Mouse (Mus musculus) kidney, postnatal 36 days (tissue): ENCODE measurements at regions not wholly inside any gene's neighbourhood (a gene's known extent, or its start where the extent isn't known, plus 50 kb on each side); places are given as distances from the start of the nearest gene placed in this dataset.

ENCODE experiments used
- DNase-seq, 2 experiments: peaks; one replicate each; pipeline ENCODE4 v3.0.0; 2021 to 2022; ENCODE audit warnings: mixed read lengths in 2 of 2

GRCm38 (mm10) chr12:64550915-64551570 lies 76.6 kb upstream of the Fscb start:
- DNase-seq: peak in 1 of 2 experiments; percentile 2

GRCm38 (mm10) chr12:64541111-64541510 lies 66.6 kb upstream of the Fscb start:
- DNase-seq: no peak
